Mouse (Mus musculus) testis, adult 2 months (tissue): ENCODE results near the gene Daam2. TPM values are rescaled to one million over a fixed set of nuclear protein-coding genes. Genes with fewer than 3 reads are reported as not detected.
A peak's percentile ranks its signal among the peaks of the same experiment; 100 is the strongest.

Experiments used
- H3K27ac ChIP-seq: fragments of 200-500 bp; 2 replicates; pipeline ENCODE4 v1.5.1; 2012; ENCODE audit warnings: low read depth, low read length; ENCODE audit not compliant: control insufficient read depth, insufficient read depth
- H3K27me3 ChIP-seq: fragments of 200-500 bp; 2 replicates; pipeline ENCODE4 v1.6.1; 2012; ENCODE audit warnings: mild to moderate bottlenecking, low read length, moderate library complexity; ENCODE audit not compliant: control insufficient read depth, insufficient read depth
- H3K36me3 ChIP-seq: fragments of 200-500 bp; 2 replicates; pipeline ENCODE4 v1.6.1; 2012; ENCODE audit warnings: mild to moderate bottlenecking, low read length; ENCODE audit not compliant: control insufficient read depth, insufficient read depth
- H3K4me1 ChIP-seq: fragments of 200-500 bp; 2 replicates; pipeline ENCODE4 v1.6.1; 2012; ENCODE audit warnings: low read length; ENCODE audit not compliant: control insufficient read depth, insufficient read depth
- H3K4me3 ChIP-seq: fragments of 200-500 bp; 2 replicates; pipeline ENCODE4 v1.5.1; 2012; ENCODE audit warnings: low read depth, mild to moderate bottlenecking, low read length, moderate library complexity, mixed read lengths; ENCODE audit not compliant: control insufficient read depth
- CTCF ChIP-seq: fragments of 200-500 bp; IDR thresholded peaks from 2 replicates; pipeline ENCODE4 v1.5.1; 2012; ENCODE audit warnings: low read depth, mild to moderate bottlenecking, inconsistent platforms, low read length, moderate library complexity; ENCODE audit not compliant: control insufficient read depth, insufficient read depth, insufficient replicate concordance
- POLR2A ChIP-seq: fragments of 200-500 bp; IDR thresholded peaks from 2 replicates; pipeline ENCODE4 v1.6.1; 2012; ENCODE audit warnings: low read depth, mild to moderate bottlenecking, inconsistent platforms, low read length, moderate library complexity; ENCODE audit not compliant: control insufficient read depth
- polyA plus RNA-seq: library from polyadenylated mRNA; depleted of rRNA; stranded (reverse); fragments of >200 nt; gene quantifications from 2 replicates; pipeline ENCODE4 v1.2.3, GENCODE M21; 2012; rRNA removed

The Daam2 gene
- polyA plus RNA-seq = 27.7 and 33.5 TPM in 2 replicates

DNA sequence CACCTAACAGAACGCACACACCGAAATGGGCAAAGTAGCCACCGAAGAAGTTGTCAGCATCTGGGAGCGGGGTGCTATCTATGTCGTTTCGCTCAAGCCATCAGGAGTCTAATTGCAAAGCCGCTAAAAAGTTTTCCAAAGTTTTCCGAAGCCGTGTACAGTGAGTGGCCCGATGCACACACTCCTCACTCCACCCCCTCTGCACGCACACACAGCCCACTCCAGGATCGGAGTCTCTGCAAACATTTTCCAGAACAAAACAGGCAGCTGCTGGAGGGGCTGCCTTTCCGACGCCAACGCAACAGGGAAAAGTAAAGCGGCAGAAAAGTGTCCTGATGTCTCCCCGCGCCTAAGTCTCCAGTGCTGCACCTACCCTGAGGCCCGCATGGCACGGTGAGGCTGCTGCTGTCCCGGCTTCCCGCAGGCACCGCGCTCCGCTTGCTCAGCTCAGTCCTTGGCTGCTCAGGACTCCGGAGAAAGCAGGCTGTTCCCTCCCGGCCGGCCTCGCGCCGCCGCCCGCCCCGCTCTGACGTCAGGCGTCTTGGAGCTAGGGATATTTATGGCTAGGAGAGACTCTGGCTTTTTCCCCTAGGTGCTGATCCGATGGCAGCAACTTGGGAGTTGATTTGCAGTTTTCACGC is at the start of gene Daam2:
Gene Daam2 (minus strand): TSS at position 514 of the 641 bp plus-strand sequence.
- Histone ChIP-seq H3K4me3 (peak within 1 kb of the TSS; percentile 84), H3K36me3 (no peaks in the 10 kb centered on the region), H3K27me3 (no peaks in the 10 kb centered on the region; the same call in none of the 2 replicates), H3K4me1 (peaks cover 13% of the 10 kb centered on the region), H3K27ac (peak within 1 kb of the TSS; percentile 57)
- TF ChIP-seq CTCF = no peak
- no peak; the same call in 1 of the 2 replicates for TF ChIP-seq POLR2A

DNA sequence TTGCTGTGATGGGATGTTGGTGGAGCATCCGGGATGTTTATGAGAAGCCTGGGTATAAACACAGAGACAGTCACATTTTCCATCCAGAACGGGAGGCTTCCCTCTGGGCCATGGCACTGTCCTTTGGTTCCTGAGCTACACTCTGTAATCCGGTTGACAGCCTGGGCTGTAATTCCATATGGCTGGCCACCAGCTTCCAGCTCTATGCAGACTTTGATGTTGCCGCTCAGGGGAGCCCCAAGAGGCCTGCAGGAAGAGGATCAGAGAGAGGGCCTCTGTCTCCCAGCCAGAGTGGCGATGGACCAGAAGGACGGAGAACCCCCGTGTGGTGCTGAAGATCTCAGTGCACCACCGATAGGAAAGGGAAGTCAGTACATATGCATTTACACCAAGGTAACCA is 46.2 kb upstream of the Daam2 start:
- H3K4me1 ChIP-seq = peaks cover 7% of the 10 kb centered on the region
- TF ChIP-seq POLR2A (no peak), CTCF (no peak)
- no peak overlapping the region for H3K27ac ChIP-seq
- H3K27me3 ChIP-seq = no peaks in the 10 kb centered on the region
- H3K4me3 ChIP-seq = no peak overlapping the region
- no peaks in the 10 kb centered on the region for H3K36me3 ChIP-seq

DNA sequence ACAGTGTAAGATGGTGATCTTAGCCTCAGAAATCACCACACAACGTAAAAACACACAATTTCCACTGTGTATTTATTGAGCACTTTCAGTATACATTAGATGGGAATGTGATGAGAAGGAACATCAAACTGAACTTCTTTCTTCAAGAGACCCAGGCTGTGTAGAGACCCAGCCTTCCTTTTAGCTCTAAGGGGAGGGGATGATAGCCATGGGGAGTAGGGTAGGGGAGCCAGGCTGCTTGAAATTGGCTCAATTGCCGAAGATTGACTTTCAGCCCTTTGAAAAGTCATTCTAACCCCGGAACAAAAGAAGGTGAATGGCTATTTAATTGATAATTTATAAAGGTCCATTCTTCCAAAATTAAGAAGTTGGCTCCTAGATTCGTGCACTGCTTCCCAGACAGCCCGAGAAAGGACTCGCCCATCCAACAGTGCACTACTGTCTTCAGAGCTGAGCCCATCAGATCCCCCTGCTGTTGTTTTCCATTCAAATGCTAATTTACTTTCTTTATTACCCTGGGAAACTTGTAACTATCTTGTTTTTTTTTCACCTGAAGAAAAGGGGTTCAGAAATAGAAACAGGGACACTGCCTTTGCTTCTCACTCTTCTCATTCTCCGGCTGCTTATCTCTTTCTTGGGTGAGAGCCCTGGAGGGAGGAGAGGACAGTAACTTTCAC is 43.3 kb upstream of the Daam2 start:
- H3K27ac ChIP-seq = no peak overlapping the region
- no peaks in the 10 kb centered on the region for H3K27me3 ChIP-seq
- H3K4me1 ChIP-seq = no peaks in the 10 kb centered on the region
- H3K36me3 ChIP-seq = no peaks in the 10 kb centered on the region
- TF ChIP-seq CTCF (no peak), POLR2A (no peak)
- H3K4me3 ChIP-seq = no peak overlapping the region

DNA sequence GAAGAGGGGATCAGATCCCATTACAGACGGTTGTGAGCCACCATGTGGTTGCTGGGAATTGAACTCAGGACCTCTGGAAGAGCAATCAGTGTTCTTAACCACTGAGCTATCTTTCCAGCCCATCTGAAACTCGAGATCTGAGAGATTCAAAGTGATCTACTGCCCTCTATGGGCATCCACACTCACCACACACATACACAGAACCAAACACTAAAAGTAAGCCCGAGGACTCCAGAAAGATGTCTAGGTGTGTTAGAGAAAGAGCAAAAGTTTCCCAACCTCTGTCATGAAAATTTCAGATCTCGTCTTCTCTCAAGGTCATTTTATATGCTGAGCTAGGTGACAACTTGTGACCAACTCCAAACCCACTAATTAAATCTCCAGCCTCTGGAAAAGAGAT is 41.3 kb upstream of the Daam2 start:
- Histone ChIP-seq H3K4me3 (no peak overlapping the region), H3K27ac (no peak overlapping the region), H3K36me3 (no peaks in the 10 kb centered on the region), H3K27me3 (no peaks in the 10 kb centered on the region), H3K4me1 (no peaks in the 10 kb centered on the region)
- TF ChIP-seq CTCF (no peak), POLR2A (no peak)

DNA sequence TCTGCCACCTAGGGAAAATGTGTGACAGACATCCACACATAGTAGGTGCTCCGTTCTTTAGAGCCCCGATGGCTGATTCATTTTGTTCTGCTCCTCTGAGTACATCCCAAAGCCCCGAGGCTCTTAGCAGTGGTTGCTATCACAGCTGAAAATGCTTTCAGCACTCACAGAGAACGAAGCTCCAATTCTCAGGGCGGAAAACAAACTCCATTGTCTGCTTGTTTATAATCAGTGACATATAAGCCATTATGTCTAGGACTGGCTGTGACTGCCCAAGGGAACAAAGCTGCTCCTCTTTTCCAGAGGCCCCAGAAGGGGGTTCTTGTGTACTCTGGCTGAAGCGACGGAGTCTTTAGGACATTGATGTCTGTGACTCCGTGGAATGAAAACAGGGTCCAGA is 25.9 kb upstream of the Daam2 start:
- Histone ChIP-seq H3K4me3 (no peak overlapping the region), H3K27me3 (no peaks in the 10 kb centered on the region), H3K27ac (no peak overlapping the region), H3K4me1 (no peaks in the 10 kb centered on the region), H3K36me3 (no peaks in the 10 kb centered on the region)
- TF ChIP-seq CTCF (no peak), POLR2A (no peak)

DNA sequence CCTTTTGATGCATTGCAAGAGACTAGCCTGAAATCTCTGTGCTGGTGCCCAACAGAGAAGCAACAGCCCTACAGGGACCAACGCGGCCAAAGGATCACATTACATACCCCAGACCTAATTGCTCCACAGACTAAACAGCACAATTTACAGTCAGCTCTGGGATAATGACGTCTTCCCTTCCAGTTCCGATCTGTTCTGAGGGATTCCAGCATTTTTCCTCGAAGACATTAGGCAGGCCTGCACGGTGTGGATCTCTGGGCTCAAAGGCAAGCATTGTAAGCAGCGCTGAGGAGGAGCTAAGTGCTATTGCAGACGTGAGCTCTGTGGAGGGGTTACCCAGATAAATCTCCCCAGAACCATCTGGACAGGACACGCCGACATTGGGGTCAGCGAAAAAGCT is 18.3 kb upstream of the Daam2 start:
- no peak overlapping the region for H3K4me3 ChIP-seq
- H3K4me1 ChIP-seq = no peaks in the 10 kb centered on the region
- H3K36me3 ChIP-seq = no peaks in the 10 kb centered on the region
- no peak overlapping the region for H3K27ac ChIP-seq
- TF ChIP-seq POLR2A (no peak), CTCF (no peak)
- H3K27me3 ChIP-seq = no peaks in the 10 kb centered on the region

DNA sequence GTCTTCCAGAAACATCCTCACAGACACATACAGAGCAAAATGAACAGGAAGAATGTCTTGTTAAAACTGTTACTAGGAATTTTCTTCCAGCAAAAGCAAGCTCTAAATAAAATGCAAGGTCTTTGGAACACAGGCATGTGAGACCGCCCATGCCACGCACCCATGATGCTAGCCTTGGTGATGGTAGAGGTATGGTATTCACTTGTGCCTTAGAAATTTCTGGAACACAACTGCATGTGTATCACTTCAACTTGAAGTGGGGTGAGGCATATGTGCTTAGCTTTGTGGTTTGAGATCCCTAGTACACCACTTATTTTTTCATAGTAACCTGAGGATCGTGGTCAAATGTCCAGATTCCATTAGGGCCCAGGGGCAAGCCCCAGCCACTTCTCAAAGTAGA is 13.2 kb upstream of the Daam2 start:
- TF ChIP-seq POLR2A (no peak), CTCF (no peak)
- no peaks in the 10 kb centered on the region for H3K27me3 ChIP-seq
- H3K4me3 ChIP-seq = no peak overlapping the region
- no peaks in the 10 kb centered on the region for H3K36me3 ChIP-seq
- H3K27ac ChIP-seq = no peak overlapping the region
- H3K4me1 ChIP-seq = no peaks in the 10 kb centered on the region
